Mouse (Mus musculus) large intestine, adult 2 months (tissue): ENCODE measurements around the gene Csdc2. TPM values are rescaled to one million over a fixed set of nuclear protein-coding genes. Genes with fewer than 3 reads are reported as not detected.
"Not testable (repeated sequence)": the region's sequence is repeated elsewhere in the genome, so short reads cannot be mapped to it uniquely, and the experiment has no call there.

Source experiments
- DNase-seq: peaks from one replicate; pipeline ENCODE4 v3.0.0-alpha.2; 2012; ENCODE audit warnings: low read depth, low spot score
- WGBS: fragments of 180-500 bp; shearing (Covaris S2); methylation state at CpG from one replicate; pipeline ENCODE4 v1.1.7; 2018; 5-methylcytosine and 5-hydroxymethylcytosine counted together
- polyA plus RNA-seq: library from polyadenylated mRNA; depleted of rRNA; stranded (reverse); fragments of >200 nt; gene quantifications from 2 replicates; pipeline ENCODE4 v1.2.3, GENCODE M21; 2012

Gene Csdc2
- polyA plus RNA-seq, 1 experiment, result 2.8 TPM

GRCm38 (mm10) chr15:81949476-81950131, 13.0 kb downstream of the Csdc2 start:
- DNase-seq, result no peak
- WGBS, result 56% methylated on average over 11 of the region's 11 CpGs

- DNase-seq, result no peak
- 84% methylated on average over 5 of the region's 5 CpGs for WGBS
These were observed 14.2 kb downstream of the Csdc2 start for GRCm38 (mm10) chr15:81950716-81951115.

GRCm38 (mm10) chr15:81951159-81951558, 14.6 kb downstream of the Csdc2 start:
- no peak for DNase-seq
- WGBS, result 90% methylated on average over 9 of the region's 9 CpGs

- WGBS, result 90% methylated on average over 4 of the region's 4 CpGs
These were observed 15.8 kb downstream of the Csdc2 start for GRCm38 (mm10) chr15:81952310-81952709.

GRCm38 (mm10) chr15:81954151-81954583, 17.6 kb downstream of the Csdc2 start:
- no peak for DNase-seq
- WGBS, result 51% methylated on average over 9 of the region's 9 CpGs

More at GRCm38 (mm10) chr15:81952310-81952709, 15.8 kb downstream of the Csdc2 start:
- no peak for DNase-seq

GRCm38 (mm10) chr15:81954716-81955115, 18.2 kb downstream of the Csdc2 start:
- 85% methylated on average over 6 of the region's 6 CpGs for WGBS

GRCm38 (mm10) chr15:81955414-81955813, 18.9 kb downstream of the Csdc2 start:
- no peak for DNase-seq
- WGBS, result 96% methylated on average over 15 of the region's 15 CpGs

More at GRCm38 (mm10) chr15:81954716-81955115, 18.2 kb downstream of the Csdc2 start:
- DNase-seq, result no peak

GRCm38 (mm10) chr15:81956457-81956856, 19.9 kb downstream of the Csdc2 start:
- DNase-seq, result no peak
- 67% methylated on average over 8 of the region's 8 CpGs for WGBS

GRCm38 (mm10) chr15:81957598-81957997, 21.0 kb downstream of the Csdc2 start:
- DNase-seq, result no peak
- WGBS, result 86% methylated on average over 11 of the region's 11 CpGs

- WGBS, result 70% methylated on average over 3 of the region's 3 CpGs
- DNase-seq, result no peak
These were observed 22.3 kb downstream of the Csdc2 start for GRCm38 (mm10) chr15:81958906-81959305.

GRCm38 (mm10) chr15:81960171-81961077, 23.9 kb downstream of the Csdc2 start, which contains the start of gene Pmm1:
Gene Pmm1 (minus strand): TSS chr15:81960930.
- under 1% methylated on average over 77 of the region's 77 CpGs for WGBS

GRCm38 (mm10) chr15:81961078-81961451, 24.5 kb downstream of the Csdc2 start:
- DNase-seq, result no peak
- WGBS, result 0% methylated on average over 7 of the region's 8 CpGs

More at GRCm38 (mm10) chr15:81960171-81961077, 23.9 kb downstream of the Csdc2 start, which contains the start of gene Pmm1:
- peak; percentile 97 for DNase-seq

GRCm38 (mm10) chr15:81964262-81964661, 27.7 kb downstream of the Csdc2 start:
- no peak for DNase-seq
- WGBS, result 4% methylated on average over 1 of the region's 1 CpGs

- DNase-seq, result no peak
- 68% methylated on average over 4 of the region's 4 CpGs for WGBS
These were observed 28.5 kb downstream of the Csdc2 start for GRCm38 (mm10) chr15:81964980-81965545.

- 77% methylated on average over 13 of the region's 14 CpGs for WGBS
- DNase-seq, result no peak
These were observed 29.7 kb downstream of the Csdc2 start for GRCm38 (mm10) chr15:81966062-81966829.

- DNase-seq, result no peak
- 87% methylated on average over 5 of the region's 5 CpGs for WGBS
These were observed 31.3 kb downstream of the Csdc2 start for GRCm38 (mm10) chr15:81967821-81968220.

GRCm38 (mm10) chr15:81968447-81968846, 31.9 kb downstream of the Csdc2 start:
- no peak for DNase-seq
- 42% methylated on average over 2 of the region's 2 CpGs for WGBS

GRCm38 (mm10) chr15:81969173-81969572, 32.6 kb downstream of the Csdc2 start:
- DNase-seq, result no peak
- WGBS, result 30% methylated on average over 7 of the region's 7 CpGs

GRCm38 (mm10) chr15:81969635-81970034, 33.1 kb downstream of the Csdc2 start:
- 60% methylated on average over 6 of the region's 6 CpGs for WGBS
- not testable (repeated sequence) for DNase-seq
